Mouse (Mus musculus) kidney, adult 18-20 months (tissue): Measurements from ENCODE around the gene Cdh22.

Experiments
- DNase-seq: peaks from one replicate; pipeline ENCODE4 v3.0.0; 2021

Cdh22 gene

DNA sequence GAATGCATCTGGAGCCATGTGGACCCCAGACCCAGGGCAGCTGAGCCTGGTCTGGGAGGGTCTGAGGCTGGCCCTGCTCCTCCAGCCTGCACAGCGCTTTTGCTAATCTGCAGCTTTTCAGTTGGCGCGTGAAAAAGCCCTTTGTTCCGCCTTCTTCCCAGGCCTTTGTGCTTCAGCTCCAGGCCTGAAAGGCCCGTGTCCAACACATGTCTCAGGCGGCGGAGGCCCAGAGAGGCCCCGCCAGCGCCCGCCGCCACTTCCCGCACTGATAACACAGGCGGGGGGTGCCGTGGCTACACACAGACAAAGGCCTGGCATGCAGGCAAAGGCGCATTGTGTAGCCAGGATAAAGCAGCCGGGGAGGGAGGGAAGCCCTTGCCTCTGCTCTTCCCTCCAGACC, 98.6 kb downstream of the Cdh22 start:
- DNase-seq: no peak

DNA sequence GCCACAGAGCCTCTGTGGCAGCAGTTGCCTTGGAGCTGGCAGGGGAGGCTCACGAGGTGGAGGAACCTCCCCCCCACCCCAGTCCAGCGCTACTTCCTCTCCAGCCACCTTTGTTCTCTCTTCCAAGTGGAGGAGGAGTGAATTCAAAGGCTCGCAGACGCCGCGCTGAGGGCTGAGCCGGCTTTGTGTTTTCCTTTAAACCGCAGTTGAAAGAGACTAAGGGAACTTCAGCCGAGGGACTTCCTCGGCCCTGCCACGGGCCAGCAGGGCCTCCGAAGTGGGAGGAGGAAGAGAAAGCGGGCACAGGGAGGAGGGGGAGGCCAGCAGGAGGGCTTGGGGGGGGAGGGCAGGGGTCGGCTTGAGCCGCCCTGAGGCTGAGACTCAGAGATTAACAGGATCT, 101.1 kb downstream of the Cdh22 start:
- no peak for DNase-seq

DNA sequence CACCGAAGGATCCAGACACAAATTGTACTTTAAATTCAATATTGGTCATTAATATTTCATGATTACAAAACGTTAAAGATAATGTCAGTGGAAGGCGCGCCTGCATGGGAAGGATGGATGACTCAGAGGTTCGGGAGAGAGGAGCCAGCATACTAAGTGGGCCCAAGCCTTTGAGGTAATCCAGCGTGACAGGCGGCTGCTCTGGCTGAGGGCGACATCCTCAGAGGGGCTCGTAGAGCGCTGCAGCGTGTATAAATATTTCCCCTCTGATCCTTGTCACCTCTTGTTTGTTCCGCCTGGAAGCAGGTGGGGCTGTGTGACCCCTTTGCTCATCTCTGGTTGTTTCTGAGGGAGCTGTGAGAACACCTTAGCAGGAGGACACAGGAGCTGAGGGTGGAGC, 103.2 kb downstream of the Cdh22 start:
- no peak for DNase-seq

GRCm38 (mm10) chr2:165129189-165129588, 105.5 kb downstream of the Cdh22 start:
- DNase-seq: no peak

- DNase-seq: no peak
Measured at GRCm38 (mm10) chr2:165126896-165127562, 107.6 kb downstream of the Cdh22 start.

GRCm38 (mm10) chr2:165121206-165121840, 113.3 kb downstream of the Cdh22 start:
- DNase-seq: no peak

DNA sequence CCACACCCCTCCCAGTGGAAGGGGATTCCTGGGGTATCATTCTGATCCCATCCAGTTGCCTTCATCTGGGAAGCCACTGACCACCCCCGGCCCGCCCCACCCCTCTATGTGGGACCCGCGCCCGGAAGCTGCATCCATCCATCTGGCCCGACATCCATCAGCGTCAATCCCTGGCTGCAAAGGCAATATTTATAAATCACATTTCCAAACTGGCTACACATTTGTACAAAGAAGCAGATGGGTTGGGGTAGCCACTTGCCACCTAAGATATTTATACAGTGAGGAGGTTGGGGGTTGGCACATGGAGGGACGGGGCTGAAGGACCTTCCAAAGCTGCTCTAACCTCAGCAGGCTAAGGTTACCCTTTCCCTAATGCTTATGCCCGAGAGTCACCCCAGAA, 113.9 kb downstream of the Cdh22 start:
- no peak for DNase-seq

GRCm38 (mm10) chr2:165113733-165114132, 120.9 kb downstream of the Cdh22 start:
- no peak for DNase-seq

- peak; percentile 84 for DNase-seq
Measured at GRCm38 (mm10) chr2:165112149-165112548, 122.5 kb downstream of the Cdh22 start.

GRCm38 (mm10) chr2:165106585-165106984, 128.1 kb downstream of the Cdh22 start:
- DNase-seq: no peak

- no peak for DNase-seq
Measured at GRCm38 (mm10) chr2:165105513-165106079, 129.1 kb downstream of the Cdh22 start.

DNA sequence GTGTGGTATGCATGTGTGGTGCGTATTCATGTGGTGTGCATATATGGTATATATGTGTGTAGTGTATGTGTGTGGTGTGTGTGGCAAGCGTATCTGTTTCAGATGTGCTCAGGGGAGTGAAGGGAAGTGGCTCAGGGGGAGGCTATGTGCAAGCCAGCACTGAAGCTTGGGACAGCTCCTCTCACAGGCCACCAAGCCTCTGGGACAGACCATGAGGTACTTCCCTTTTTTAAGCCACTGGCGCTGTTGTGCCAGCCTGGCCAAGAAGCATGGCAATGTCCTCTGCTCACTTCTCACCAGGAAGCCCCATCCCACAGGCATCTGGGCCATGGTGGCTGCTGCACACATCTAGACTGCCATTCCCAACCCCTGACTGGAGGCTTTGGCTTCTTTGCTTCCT, 131.7 kb downstream of the Cdh22 start:
- DNase-seq: no peak

DNA sequence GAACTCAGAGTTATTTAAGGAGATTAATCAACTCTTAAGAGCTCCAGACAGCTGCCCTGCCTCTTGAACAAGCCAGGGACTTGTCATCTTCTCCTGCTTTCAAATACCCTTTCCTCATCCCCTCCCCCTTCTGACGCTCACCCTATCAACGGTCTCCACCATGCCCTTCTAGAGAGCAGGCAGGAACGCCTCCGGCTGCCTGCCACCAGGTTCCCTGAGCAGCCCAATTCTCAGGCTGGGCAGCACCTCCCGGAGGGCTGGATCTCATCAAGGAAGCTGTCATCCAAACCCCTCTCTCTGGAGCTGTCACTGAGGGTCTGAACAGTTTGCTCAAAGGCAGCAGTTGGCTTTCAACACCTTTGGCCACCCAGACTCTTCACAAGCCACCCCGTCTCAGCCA, 133.9 kb downstream of the Cdh22 start:
- no peak for DNase-seq

DNA sequence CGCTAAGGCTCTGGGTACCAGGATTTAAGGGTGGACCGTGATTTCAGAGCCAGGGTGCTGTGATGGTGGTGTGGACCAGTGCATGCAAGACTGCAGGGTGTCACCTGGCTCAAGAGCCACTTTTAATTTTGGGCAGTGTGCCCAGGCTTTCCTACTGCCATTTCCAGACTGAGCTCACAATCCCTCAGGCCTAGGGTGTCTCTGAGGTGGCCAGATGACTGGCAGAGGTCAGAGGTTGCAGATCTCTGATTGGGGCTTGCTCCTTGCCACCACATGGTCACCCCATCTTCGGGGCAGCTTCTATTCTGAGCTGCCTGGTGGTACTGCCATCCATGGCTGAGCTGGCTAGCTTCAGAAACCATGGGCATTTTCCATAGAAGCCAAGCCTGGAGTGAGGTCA, 135.8 kb downstream of the Cdh22 start:
- peak; percentile 34 for DNase-seq

DNA sequence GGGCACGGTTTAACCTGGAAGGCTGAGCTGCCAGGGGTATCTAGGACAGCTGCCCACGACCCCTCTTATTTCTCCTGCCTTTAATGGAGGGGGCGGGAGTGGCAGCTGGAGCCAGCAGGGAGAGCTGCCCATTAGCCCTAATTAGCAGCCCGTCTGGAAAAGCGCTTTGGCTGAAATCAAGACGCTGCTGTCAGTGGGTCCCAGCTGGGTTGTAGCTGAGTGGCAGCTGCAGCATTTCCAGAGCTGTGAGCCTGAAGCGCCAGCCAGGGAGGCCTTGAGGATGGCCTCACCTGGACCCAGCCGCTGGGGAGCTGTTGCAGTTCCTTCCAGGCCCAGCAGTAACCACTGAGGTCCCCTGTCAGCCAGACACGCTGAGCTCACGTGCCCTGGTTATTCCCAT, 138.3 kb downstream of the Cdh22 start:
- DNase-seq: no peak

- DNase-seq: no peak
Measured at GRCm38 (mm10) chr2:165092393-165092792, 142.3 kb downstream of the Cdh22 start.

GRCm38 (mm10) chr2:165091433-165091965, 143.2 kb downstream of the Cdh22 start:
- no peak for DNase-seq

DNA sequence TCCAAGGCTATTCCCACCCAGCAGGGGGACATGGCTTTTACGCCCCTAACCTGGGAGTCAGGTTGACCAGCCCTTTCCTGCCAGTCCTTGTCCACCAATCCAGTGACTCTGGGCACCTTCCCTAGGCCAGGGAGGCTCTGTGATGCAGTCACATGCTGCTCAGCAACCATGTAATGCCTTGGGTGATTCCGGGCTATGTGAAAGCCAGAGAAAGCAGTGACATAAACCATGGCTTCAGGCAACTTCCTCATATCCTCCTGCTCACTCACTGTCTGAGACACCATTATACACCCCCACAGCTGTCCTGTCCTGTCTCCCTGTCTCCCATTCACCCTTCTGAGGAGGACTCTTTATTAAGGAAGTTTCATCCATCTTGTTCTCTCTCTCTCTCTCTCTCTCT, 144.0 kb downstream of the Cdh22 start, which contains the start of gene 1700025C18Rik:
Gene 1700025C18Rik (minus strand): TSS at position 101 of the 400 bp plus-strand sequence.
- DNase-seq: no peak

DNA sequence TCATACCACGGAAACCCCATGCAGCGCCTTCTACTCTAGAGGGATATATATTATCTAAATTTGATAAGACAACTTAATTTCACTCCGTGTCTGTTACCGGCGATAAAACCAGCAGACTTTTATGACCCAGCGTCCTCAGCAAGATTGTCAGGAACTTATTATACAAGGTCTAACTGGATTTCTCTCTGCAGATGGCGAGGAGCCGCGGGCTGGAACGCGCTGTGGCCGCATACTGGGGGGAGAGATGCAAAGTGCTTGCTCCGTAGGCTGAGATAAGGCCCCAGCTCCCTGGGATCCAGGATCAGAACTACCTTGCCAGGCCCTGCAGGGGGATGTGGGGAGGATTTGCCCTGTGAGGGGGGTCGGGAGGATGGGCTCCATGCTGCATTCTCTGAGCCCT, 145.2 kb downstream of the Cdh22 start:
- DNase-seq: no peak

DNA sequence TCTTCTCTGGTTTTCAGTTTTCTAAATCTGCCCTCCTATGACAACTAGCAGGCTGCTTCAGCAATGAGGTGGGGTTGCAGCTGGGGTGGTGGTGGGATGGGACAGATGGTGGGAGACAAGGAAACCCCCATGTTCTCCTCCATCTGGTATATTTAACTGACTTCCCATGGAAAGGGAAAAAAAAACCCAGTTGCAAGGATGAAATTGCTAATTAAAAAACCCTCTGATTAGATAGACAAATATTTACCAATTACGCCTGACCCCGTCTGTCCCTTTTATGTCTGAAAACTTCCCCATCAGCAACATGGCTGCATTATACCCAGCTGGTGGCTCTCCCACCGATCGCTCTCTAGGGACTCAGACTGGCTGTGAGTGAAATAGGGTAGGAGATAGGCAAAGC, 148.0 kb downstream of the Cdh22 start:
- DNase-seq: no peak

DNA sequence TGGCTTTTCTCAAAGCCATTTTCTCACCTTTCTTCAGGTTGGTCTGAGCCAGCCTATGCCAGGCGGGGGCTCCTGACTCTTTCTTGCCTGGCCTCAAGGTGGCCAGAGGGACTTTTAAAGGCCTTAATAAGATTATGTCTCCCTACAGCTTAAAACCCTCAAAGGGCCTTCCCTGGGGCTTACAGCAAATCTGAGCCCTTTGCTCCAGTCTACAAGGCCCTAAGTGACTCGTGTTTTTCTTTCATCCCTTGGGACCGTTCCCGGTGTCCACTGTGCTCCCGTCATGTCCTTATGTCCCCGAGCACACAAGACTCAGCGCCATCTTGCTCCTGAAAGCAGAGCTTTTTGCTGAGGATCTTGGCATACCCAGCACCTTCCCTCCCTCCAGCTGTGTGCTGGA, 153.4 kb downstream of the Cdh22 start:
- DNase-seq: no peak

GRCm38 (mm10) chr2:165080657-165081056, 154.0 kb downstream of the Cdh22 start:
- DNase-seq: no peak

- DNase-seq: no peak
Measured at GRCm38 (mm10) chr2:165078605-165079004, 156.0 kb downstream of the Cdh22 start.

- no peak for DNase-seq
Measured at GRCm38 (mm10) chr2:165078045-165078444, 156.6 kb downstream of the Cdh22 start.
